Mouse (Mus musculus) ES-E14 (cell line): Measurements from ENCODE around the gene Hepacam2. TPM values are rescaled to one million over a fixed set of nuclear protein-coding genes. Genes with fewer than 3 reads are reported as not detected.

Source experiments
- DNase-seq: peaks from one replicate; pipeline ENCODE4 v3.0.0-alpha.2; 2013; ENCODE audit warnings: low read depth, low spot score
- H3K27ac ChIP-seq: 2 replicates; pipeline ENCODE4 v1.5.1; 2012; ENCODE audit warnings: low read depth, mild to moderate bottlenecking, low read length, moderate library complexity, mixed read lengths; ENCODE audit not compliant: poor library complexity, insufficient read depth, severe bottlenecking
- H3K36me3 ChIP-seq: 2 replicates; pipeline ENCODE4 v1.6.1; 2012; ENCODE audit warnings: mild to moderate bottlenecking, low read length, moderate library complexity, mixed read lengths; ENCODE audit not compliant: control insufficient read depth, poor library complexity, insufficient read depth, severe bottlenecking
- H3K4me1 ChIP-seq, 2 experiments: fragments of 150-350 bp in 1 of 2; sonication (generic) in 1 of 2; 2 replicates each; pipeline ENCODE4 v1.6.1; 2012; ENCODE audit warnings: low read length in 2 of 2, mild to moderate bottlenecking in 1 of 2, mixed read lengths in 1 of 2; ENCODE audit not compliant: control insufficient read depth in 2 of 2, insufficient read depth in 2 of 2, poor library complexity in 1 of 2
- H3K4me3 ChIP-seq, 2 experiments: fragments of 150-350 bp in 1 of 2; sonication (generic) in 1 of 2; 2 replicates each; pipeline ENCODE4 v1.5.1; 2012; ENCODE audit warnings: low read length in 2 of 2, low read depth in 1 of 2, mild to moderate bottlenecking in 1 of 2, mixed read lengths in 1 of 2; ENCODE audit not compliant: insufficient read depth in 1 of 2, poor library complexity in 1 of 2, severe bottlenecking in 1 of 2
- H3K9ac ChIP-seq: 2 replicates; pipeline ENCODE4 v1.6.1; 2012; ENCODE audit warnings: low read depth, mild to moderate bottlenecking, low read length, mixed read lengths; ENCODE audit not compliant: poor library complexity, insufficient read depth, severe bottlenecking
- H3K9me3 ChIP-seq: fragments of 150-350 bp; sonication (generic); 2 replicates; pipeline ENCODE4 v1.6.1; 2012; ENCODE audit warnings: low read depth, mild to moderate bottlenecking, low read length; ENCODE audit not compliant: control insufficient read depth, insufficient read depth
- CHD2 ChIP-seq: IDR thresholded peaks from 2 replicates; pipeline ENCODE4 v1.6.1; 2014; ENCODE audit warnings: mild to moderate bottlenecking, low read depth, low read length, inconsistent platforms
- HCFC1 ChIP-seq: IDR thresholded peaks from 2 replicates; pipeline ENCODE4 v1.6.1; 2012; ENCODE audit warnings: low read length, inconsistent platforms, borderline replicate concordance; ENCODE audit not compliant: insufficient read depth
- MAFK ChIP-seq: IDR thresholded peaks from 2 replicates; pipeline ENCODE4 v1.6.1; 2014; ENCODE audit warnings: mild to moderate bottlenecking, low read depth, low read length, inconsistent platforms; ENCODE audit not compliant: insufficient read depth
- ZC3H11A ChIP-seq: IDR thresholded peaks from 2 replicates; pipeline ENCODE4 v1.6.1; 2012; ENCODE audit warnings: low read depth, mild to moderate bottlenecking, inconsistent platforms, low read length, borderline replicate concordance
- ZNF384 ChIP-seq: IDR thresholded peaks from 2 replicates; pipeline ENCODE4 v1.6.1; 2012; ENCODE audit warnings: low read depth, low read length, inconsistent platforms
- in situ Hi-C, 2 experiments: fragments of 600-800 bp; cut with MboI; formaldehyde crosslinking; loops; one replicate each; pipeline ENCODE4 v1.15.1; 2025; ENCODE audit warnings: low sequenced_read_pairs in 2 of 2, inconsistent platforms in 1 of 2; ENCODE audit not compliant: unreplicated experiment in 2 of 2
- total RNA-seq: library from RNA; depleted of rRNA; stranded (reverse); fragments of 300-350 nt; gene quantifications from 2 replicates; pipeline ENCODE4 v1.2.3, GENCODE M21; 2012

Hepacam2 gene
- total RNA-seq, 1 experiment: 0.18 TPM

GRCm38 (mm10) chr6:3496210-3496609, 1.9 kb downstream of the Hepacam2 start:
- Histone ChIP-seq H3K36me3 (no peaks in the 10 kb centered on the region), H3K9ac (no peak overlapping the region), H3K4me3 (no peak overlapping the region), H3K9me3 (no peaks in the 10 kb centered on the region), H3K27ac (no peak overlapping the region), H3K4me1 (peaks cover 0 to 6% of the 10 kb centered on the region in 2 experiments; a peak in 1 of 4 replicates)
- TF ChIP-seq HCFC1 (no peak), MAFK (no peak), ZC3H11A (no peak), ZNF384 (no peak), CHD2 (no peak)
- DNase-seq: peak; percentile 28
- in situ Hi-C loops: no loop called here

- H3K4me3 ChIP-seq: no peak overlapping the region
These were observed 3.8 kb downstream of the Hepacam2 start for GRCm38 (mm10) chr6:3494285-3494684.

DNA sequence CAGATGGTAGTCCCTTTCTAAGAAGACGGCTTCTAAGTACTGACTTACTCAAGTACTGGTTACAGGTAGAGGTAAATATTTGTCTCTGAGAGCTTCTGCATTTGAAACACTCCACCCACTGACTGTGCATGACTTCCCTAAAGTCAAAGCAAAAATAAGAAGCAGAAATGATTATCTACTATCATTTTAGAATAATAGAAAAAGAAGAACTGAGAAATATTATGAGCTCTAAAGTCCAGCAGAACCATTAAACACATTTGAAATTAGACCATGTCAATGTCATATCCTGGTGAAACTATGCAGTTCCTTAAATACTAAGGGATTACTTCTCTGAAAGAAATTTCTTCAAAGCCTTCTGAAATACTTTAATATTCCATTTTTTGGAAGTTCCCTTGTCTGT, 10.7 kb downstream of the Hepacam2 start:
- Histone ChIP-seq H3K4me1 (no peaks in the 10 kb centered on the region), H3K36me3 (no peaks in the 10 kb centered on the region), H3K9ac (no peak overlapping the region), H3K4me3 (no peak overlapping the region), H3K9me3 (no peaks in the 10 kb centered on the region), H3K27ac (no peak overlapping the region)
- in situ Hi-C loops: no loop called here
- TF ChIP-seq MAFK (no peak), HCFC1 (no peak), ZNF384 (no peak), CHD2 (no peak), ZC3H11A (no peak)
- no peak for DNase-seq

More at GRCm38 (mm10) chr6:3494285-3494684, 3.8 kb downstream of the Hepacam2 start:
- Histone ChIP-seq H3K9ac (no peak overlapping the region), H3K27ac (no peak overlapping the region), H3K4me1 (peaks cover 0 to 3% of the 10 kb centered on the region in 2 experiments; a peak in 1 of 4 replicates), H3K9me3 (no peaks in the 10 kb centered on the region), H3K36me3 (no peaks in the 10 kb centered on the region)
- DNase-seq: no peak
- no peak for TF ChIP-seq ZC3H11A
- in situ Hi-C loops: no loop called here

GRCm38 (mm10) chr6:3485133-3485532, 13.0 kb downstream of the Hepacam2 start:
- no peaks in the 10 kb centered on the region for H3K36me3 ChIP-seq
- H3K4me3 ChIP-seq: no peak overlapping the region
- in situ Hi-C loops: no loop called here
- H3K9ac ChIP-seq: no peak overlapping the region
- no peak for DNase-seq
- no peak for TF ChIP-seq CHD2
- H3K27ac ChIP-seq: no peak overlapping the region
- H3K9me3 ChIP-seq: no peaks in the 10 kb centered on the region
- H3K4me1 ChIP-seq: no peaks in the 10 kb centered on the region

- TF ChIP-seq HCFC1 (no peak), MAFK (no peak), ZC3H11A (no peak), CHD2 (no peak), ZNF384 (no peak)
- no peak overlapping the region for H3K4me3 ChIP-seq
- in situ Hi-C loops: no loop called here
These were observed 16.4 kb downstream of the Hepacam2 start for GRCm38 (mm10) chr6:3481705-3482104.

More at GRCm38 (mm10) chr6:3481705-3482104, 16.4 kb downstream of the Hepacam2 start:
- no peaks in the 10 kb centered on the region for H3K36me3 ChIP-seq
- H3K27ac ChIP-seq: no peak overlapping the region
- H3K9me3 ChIP-seq: no peaks in the 10 kb centered on the region
- H3K9ac ChIP-seq: no peak overlapping the region
- no peaks in the 10 kb centered on the region for H3K4me1 ChIP-seq
- DNase-seq: no peak
